Mouse (Mus musculus) MEL (cell line): ENCODE data around the gene Hnrnpl.

ENCODE experiments used
- CTCF ChIP-seq, 3 experiments: IDR thresholded peaks in 2 of 3; conservative IDR thresholded peaks in 1 of 3; 2 replicates each; pipeline ENCODE4 v1.5.1; 2011 to 2012; ENCODE audit warnings: low read length in 3 of 3, low read depth in 2 of 3, mild to moderate bottlenecking in 2 of 3, improper control_type of control experiment in 1 of 3, inconsistent platforms in 1 of 3, mixed read lengths in 1 of 3, moderate library complexity in 1 of 3; ENCODE audit not compliant: control insufficient read depth in 1 of 3, insufficient read depth in 1 of 3, poor library complexity in 1 of 3, severe bottlenecking in 1 of 3
- POLR2A ChIP-seq, 2 experiments: IDR thresholded peaks; 2 replicates each; pipeline ENCODE4 v1.6.1; 2011 to 2012; ENCODE audit warnings: low read length in 2 of 2, mild to moderate bottlenecking in 2 of 2, control low read depth in 1 of 2, improper control_type of control experiment in 1 of 2, low read depth in 1 of 2, moderate library complexity in 1 of 2; ENCODE audit not compliant: control insufficient read depth in 1 of 2, insufficient read depth in 1 of 2, poor library complexity in 1 of 2
- POLR2AphosphoS2 ChIP-seq: IDR thresholded peaks from 2 replicates; pipeline ENCODE4 v1.6.1; 2011; ENCODE audit warnings: low read length, improper control_type of control experiment
- RAD21 ChIP-seq: IDR thresholded peaks from 2 replicates; pipeline ENCODE4 v1.6.1; 2011; ENCODE audit warnings: mild to moderate bottlenecking, low read depth, low read length, improper control_type of control experiment
- ZKSCAN1 ChIP-seq: IDR thresholded peaks from 2 replicates; pipeline ENCODE4 v1.6.1; 2012; ENCODE audit warnings: low read depth, mild to moderate bottlenecking, inconsistent platforms, low read length, improper control_type of control experiment, moderate library complexity
- ZNF384 ChIP-seq: IDR thresholded peaks from 2 replicates; pipeline ENCODE4 v1.6.1; 2012; ENCODE audit warnings: low read depth, mild to moderate bottlenecking, inconsistent platforms, low read length, improper control_type of control experiment

GRCm38 (mm10) chr7:28785161-28785560, 23.2 kb upstream of the Hnrnpl start:
- TF ChIP-seq CTCF (IDR thresholded peaks at IDR 0.05 in 2 of 3, conservative IDR thresholded peaks at IDR 0.05 in 1 of 3; ENCODE audit: control insufficient read depth in 1 of 3, insufficient read depth in 1 of 3, low read depth in 2 of 3, low read length in 3 of 3, poor library complexity in 1 of 3, severe bottlenecking in 1 of 3), result no peak
- no peak for TF ChIP-seq POLR2A (IDR thresholded peaks at IDR 0.05; ENCODE audit: control insufficient read depth in 1 of 2, insufficient read depth in 1 of 2, low read depth in 1 of 2, low read length in 2 of 2, poor library complexity in 1 of 2)
- no peak for TF ChIP-seq ZKSCAN1
- TF ChIP-seq POLR2AphosphoS2, result no peak
- TF ChIP-seq RAD21, result no peak
- TF ChIP-seq ZNF384, result no peak
